Mouse (Mus musculus): ENCODE measurements around the gene Atf1. TPM values are rescaled to one million over a fixed set of nuclear protein-coding genes. Genes with fewer than 3 reads are reported as not detected.
A peak's percentile ranks its signal among the peaks of the same experiment; 100 is the strongest.
"Not testable (repeated sequence)": the region's sequence is repeated elsewhere in the genome, so short reads cannot be mapped to it uniquely, and the experiment has no call there.

Atf1 gene
- polyA plus RNA-seq, 1 experiment from 2014 or later, result 13.2 TPM

DNA sequence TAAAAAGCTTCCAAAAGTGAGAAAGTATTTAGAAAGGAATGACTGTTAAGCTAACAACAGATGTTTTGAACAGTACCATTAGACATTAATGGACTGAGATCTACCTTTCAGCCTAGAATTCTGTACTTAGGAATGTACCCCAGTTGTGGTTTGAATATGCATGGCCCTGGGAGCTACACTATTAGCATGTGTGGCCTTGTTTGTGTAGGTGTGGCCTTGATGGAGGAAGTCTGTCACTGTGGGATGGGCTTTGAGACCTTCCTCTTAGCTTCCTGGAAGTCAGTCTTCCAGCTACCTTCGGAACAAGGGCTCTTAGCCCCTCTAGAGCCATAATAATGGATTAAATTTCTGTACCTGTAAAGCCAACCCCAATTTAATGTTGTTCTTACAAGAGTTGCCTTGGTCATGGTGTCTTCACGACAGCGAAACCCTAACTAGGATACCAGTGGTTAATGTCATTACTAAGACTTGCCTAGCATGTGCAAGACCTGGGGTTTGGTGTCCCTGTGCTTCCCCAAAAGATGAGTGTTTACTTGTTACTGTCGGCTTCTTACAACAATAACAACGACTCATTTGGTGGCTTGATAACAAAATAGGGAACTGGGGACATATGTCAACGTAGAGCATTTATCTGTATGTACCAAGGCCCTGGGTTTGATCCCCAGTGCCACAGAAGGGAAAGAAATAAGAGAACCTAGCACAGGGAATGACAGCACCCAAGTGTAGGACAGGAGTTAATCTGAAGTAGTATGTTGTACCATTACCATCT lies 21.2 kb downstream of the Atf1 start:
- no peak for DNase-seq (ENCODE audit: low spot score)
- H3K4me1 ChIP-seq (replicated peaks; ENCODE audit: control insufficient read depth, insufficient read depth, low read length), result no peaks in the 10 kb centered on the region
- ATAC-seq (ENCODE audit: low FRiP score), result no peak
- H3K9ac ChIP-seq, result no peak overlapping the region
- H3K9me3 ChIP-seq (ENCODE audit: control insufficient read depth, low read length), result no peaks in the 10 kb centered on the region
- no peak overlapping the region for H3K4me2 ChIP-seq (replicated peaks)
- no peak overlapping the region for H3K27ac ChIP-seq
- no peaks in the 10 kb centered on the region for H3K27me3 ChIP-seq (ENCODE audit: control insufficient read depth, insufficient read depth, low read length)
- H3K4me3 ChIP-seq (replicated peaks; ENCODE audit: low read length), result no peak overlapping the region
- H3K36me3 ChIP-seq (replicated peaks; ENCODE audit: control insufficient read depth, insufficient read depth), result peaks cover 90% of the 10 kb centered on the region
- 98% methylated on average over 6 of the region's 6 CpGs for WGBS

DNA sequence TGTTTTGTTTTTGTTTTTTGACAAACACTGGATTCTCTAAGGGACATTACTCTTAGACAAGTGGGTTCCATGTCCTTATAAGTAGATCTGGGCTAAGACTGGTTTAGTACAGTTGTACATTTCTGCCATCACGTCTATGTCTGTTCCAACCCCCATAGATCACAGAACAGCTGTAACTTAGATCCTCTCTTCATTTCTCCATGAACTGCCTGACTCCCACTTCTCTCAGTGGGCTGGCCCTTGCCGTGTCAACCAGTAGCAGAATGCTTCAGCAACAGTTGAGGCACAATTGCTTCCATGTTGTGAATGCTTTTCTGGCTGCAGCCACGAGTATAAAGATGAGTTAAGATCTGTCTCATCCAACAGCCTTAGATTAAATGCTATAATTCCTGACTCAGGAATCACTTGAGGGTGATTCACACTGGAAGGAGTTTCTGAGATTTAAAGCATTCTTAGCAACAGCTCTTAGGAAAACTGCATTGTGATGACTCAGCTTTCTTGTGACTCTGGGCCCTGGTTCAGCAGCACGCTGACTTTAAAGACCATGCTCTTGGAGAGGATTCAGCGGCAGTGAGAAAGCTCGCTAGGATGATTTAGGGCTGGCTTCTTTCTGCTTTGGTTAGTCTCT lies 23.6 kb downstream of the Atf1 start:
- ATAC-seq (ENCODE audit: low FRiP score) (no peak), DNase-seq (ENCODE audit: low spot score) (no peak)
- no peaks in the 10 kb centered on the region for H3K4me1 ChIP-seq (replicated peaks; ENCODE audit: control insufficient read depth, insufficient read depth, low read length)
- peaks cover 91% of the 10 kb centered on the region for H3K36me3 ChIP-seq (replicated peaks; ENCODE audit: control insufficient read depth, insufficient read depth)
- H3K4me3 ChIP-seq (replicated peaks; ENCODE audit: low read length), result no peak overlapping the region
- H3K9me3 ChIP-seq (ENCODE audit: control insufficient read depth, low read length), result no peaks in the 10 kb centered on the region
- no peaks in the 10 kb centered on the region for H3K27me3 ChIP-seq (ENCODE audit: control insufficient read depth, insufficient read depth, low read length)
- WGBS, result 90% methylated on average over 6 of the region's 6 CpGs
- no peak overlapping the region for H3K9ac ChIP-seq
- no peak overlapping the region for H3K4me2 ChIP-seq (replicated peaks)
- no peak overlapping the region for H3K27ac ChIP-seq

DNA sequence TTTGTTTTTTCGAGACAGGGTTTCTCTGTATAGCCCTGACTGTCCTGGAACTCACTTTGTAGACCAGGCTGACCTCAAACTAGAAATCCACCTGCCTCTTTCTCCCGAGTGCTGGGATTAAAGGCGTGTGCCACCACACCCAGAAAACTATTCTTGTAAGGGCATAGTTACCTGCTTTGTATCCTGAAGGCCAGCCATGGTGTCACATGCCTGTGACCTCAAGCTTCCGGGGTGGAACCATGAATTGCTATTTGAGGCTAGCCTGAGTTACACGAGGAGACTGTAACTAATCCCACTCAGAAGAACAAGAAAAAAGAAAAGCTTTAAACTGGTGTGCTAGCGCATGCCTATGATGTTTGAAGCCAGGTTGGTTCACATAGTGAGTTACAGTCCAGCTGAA lies 28.8 kb downstream of the Atf1 start:
- Histone ChIP-seq H3K4me2 (replicated peaks) (no peak overlapping the region), H3K36me3 (replicated peaks; ENCODE audit: control insufficient read depth, insufficient read depth) (peaks cover 82% of the 10 kb centered on the region)

DNA sequence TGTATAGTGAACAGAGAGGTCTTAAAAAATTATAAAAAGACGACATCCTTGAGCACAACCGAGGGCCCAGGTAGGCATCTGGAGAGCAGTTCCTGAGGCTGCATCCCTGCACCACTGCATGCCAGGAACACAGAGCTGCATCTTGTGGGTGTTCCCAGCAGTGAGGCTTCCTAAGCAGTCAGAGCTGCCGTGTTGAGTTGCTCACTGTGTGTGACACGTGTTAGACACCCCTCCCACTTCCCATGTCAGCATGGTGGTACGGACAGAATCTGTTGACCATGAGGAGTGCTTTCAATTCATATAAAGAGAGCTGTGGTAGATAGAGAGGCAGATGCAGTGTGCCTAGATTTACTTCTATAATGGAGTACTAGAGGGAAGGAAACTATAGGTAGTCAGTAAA lies 29.7 kb downstream of the Atf1 start:
- ATAC-seq (ENCODE audit: low FRiP score) (no peak), DNase-seq (ENCODE audit: low spot score) (no peak)
- Histone ChIP-seq H3K27ac (no peak overlapping the region), H3K4me3 (replicated peaks; ENCODE audit: low read length) (no peak overlapping the region), H3K4me2 (replicated peaks) (no peak overlapping the region), H3K27me3 (ENCODE audit: control insufficient read depth, insufficient read depth, low read length) (no peaks in the 10 kb centered on the region), H3K36me3 (replicated peaks; ENCODE audit: control insufficient read depth, insufficient read depth) (peaks cover 76% of the 10 kb centered on the region), H3K9me3 (ENCODE audit: control insufficient read depth, low read length) (no peaks in the 10 kb centered on the region), H3K4me1 (replicated peaks; ENCODE audit: control insufficient read depth, insufficient read depth, low read length) (no peaks in the 10 kb centered on the region), H3K9ac (no peak overlapping the region)
- 90% methylated on average over 5 of the region's 5 CpGs for WGBS

More for the DNA sequence above, 28.8 kb downstream of the Atf1 start:
- H3K4me3 ChIP-seq (replicated peaks; ENCODE audit: low read length), result no peak overlapping the region
- H3K27ac ChIP-seq, result no peak overlapping the region
- H3K9ac ChIP-seq, result no peak overlapping the region
- no peaks in the 10 kb centered on the region for H3K4me1 ChIP-seq (replicated peaks; ENCODE audit: control insufficient read depth, insufficient read depth, low read length)
- no peaks in the 10 kb centered on the region for H3K9me3 ChIP-seq (ENCODE audit: control insufficient read depth, low read length)
- no peaks in the 10 kb centered on the region for H3K27me3 ChIP-seq (ENCODE audit: control insufficient read depth, insufficient read depth, low read length)
- whole genome bisulfite sequencing, result 94% methylated on average over 6 of the region's 6 CpGs
- no peak for DNase-seq (ENCODE audit: low spot score)
- no peak for ATAC-seq (ENCODE audit: low FRiP score)

DNA sequence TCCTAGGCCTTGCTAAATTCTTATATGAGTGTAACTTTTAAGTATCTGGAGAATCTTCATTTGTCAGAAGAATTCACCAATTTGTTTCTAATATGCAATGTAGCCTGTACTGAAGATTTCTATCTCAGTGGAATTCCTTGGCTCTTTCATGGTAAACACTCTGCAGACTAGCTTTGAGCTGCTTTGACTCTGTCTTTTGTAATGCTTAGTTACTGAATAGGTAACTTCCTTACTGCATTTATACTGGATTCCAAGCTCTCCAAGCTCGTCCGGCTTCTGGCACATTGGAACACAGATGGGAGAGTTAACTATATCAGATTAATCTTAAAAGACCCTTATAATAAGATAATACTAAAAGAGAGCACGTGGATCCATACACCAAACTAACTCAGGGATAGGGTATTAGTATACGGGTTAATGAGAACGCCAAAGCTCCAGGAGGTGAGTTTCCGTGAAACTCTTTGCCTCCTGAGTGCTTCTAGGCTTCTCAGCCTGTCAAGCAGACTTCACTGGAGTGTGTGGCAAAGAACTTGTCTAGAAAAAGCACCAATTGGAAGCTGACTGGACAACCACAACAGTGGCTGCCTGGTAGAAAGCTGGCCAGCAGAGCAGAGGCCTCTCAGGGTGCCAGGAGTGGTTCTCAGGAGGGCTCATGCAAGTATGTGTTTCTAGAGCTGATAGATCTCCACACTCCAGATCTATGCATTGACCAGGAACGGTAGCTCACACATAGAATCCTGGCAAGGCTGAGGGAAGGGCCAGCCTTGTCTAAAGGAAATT lies 31.2 kb downstream of the Atf1 start:
- no peak for ATAC-seq (ENCODE audit: low FRiP score)
- H3K9ac ChIP-seq, result no peak overlapping the region
- H3K36me3 ChIP-seq (replicated peaks; ENCODE audit: control insufficient read depth, insufficient read depth), result peaks cover 64% of the 10 kb centered on the region
- no peaks in the 10 kb centered on the region for H3K27me3 ChIP-seq (ENCODE audit: control insufficient read depth, insufficient read depth, low read length)
- no peaks in the 10 kb centered on the region for H3K4me1 ChIP-seq (replicated peaks; ENCODE audit: control insufficient read depth, insufficient read depth, low read length)
- no peak overlapping the region for H3K4me3 ChIP-seq (replicated peaks; ENCODE audit: low read length)
- no peaks in the 10 kb centered on the region for H3K9me3 ChIP-seq (ENCODE audit: control insufficient read depth, low read length)
- no peak for DNase-seq (ENCODE audit: low spot score)
- no peak overlapping the region for H3K4me2 ChIP-seq (replicated peaks)
- 97% methylated on average over 7 of the region's 7 CpGs for WGBS
- H3K27ac ChIP-seq, result no peak overlapping the region

DNA sequence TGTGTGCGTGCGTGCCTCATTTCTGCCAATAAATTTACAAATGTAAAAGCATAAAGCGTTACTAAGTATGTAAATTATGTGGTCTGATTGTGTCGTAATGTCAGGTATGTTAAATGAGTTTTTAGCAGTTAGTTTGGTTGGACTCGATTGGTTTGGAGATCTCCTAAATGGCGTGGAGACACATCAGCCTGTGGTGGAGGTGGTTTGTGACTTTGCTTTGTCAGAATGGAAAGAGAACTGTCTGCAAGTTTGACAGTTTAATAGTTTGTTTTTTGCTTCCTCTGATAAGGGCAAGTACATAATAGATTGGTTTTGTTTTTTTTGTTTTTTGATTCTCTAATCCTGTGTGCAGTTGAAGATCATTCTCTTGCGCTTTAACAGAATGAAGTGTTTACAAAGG lies 32.7 kb downstream of the Atf1 start:
- not testable (repeated sequence) for H3K9ac ChIP-seq; H3K9me3 ChIP-seq (ENCODE audit: control insufficient read depth, low read length); H3K4me2 ChIP-seq (replicated peaks); H3K27me3 ChIP-seq (ENCODE audit: control insufficient read depth, insufficient read depth, low read length); H3K4me1 ChIP-seq (replicated peaks; ENCODE audit: control insufficient read depth, insufficient read depth, low read length); DNase-seq (ENCODE audit: low spot score); H3K4me3 ChIP-seq (replicated peaks; ENCODE audit: low read length); ATAC-seq (ENCODE audit: low FRiP score); H3K27ac ChIP-seq
- 93% methylated on average over 3 of the region's 7 CpGs for WGBS
- peaks cover 48% of the 10 kb centered on the region for H3K36me3 ChIP-seq (replicated peaks; ENCODE audit: control insufficient read depth, insufficient read depth)

DNA sequence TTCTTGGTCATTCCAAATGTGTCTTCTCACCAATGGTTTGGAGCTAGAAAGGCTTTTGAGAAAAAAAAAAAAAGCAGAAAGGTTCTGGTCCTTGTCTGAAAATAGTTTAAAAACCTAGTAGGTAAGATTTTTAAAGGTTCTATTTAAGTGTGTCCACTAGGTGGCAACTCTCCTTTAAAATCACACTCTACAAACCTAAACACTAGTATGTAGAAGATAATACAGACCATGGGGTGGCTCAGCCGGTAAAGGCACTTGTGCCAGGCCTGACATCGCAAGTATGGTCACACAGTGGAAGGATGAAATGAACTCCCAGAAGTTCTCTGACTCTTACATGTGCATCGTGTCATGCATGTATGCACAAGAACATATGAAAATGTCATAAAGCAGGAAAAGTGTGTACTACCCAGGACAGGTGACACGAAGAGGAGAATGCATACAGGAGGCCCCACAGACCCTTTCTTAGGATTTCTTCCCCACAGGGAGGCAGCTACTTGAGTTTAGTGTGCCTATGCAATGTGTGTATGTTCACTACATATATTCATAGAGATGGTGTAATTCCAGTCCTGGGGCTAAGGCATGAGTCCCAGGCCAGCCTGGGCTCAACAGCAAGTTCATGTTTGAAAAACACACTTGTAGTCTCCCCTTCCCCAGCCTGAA lies 35.8 kb downstream of the Atf1 start:
- no peaks in the 10 kb centered on the region for H3K4me1 ChIP-seq (replicated peaks; ENCODE audit: control insufficient read depth, insufficient read depth, low read length)
- no peak overlapping the region for H3K4me2 ChIP-seq (replicated peaks)
- peak; percentile 63 for DNase-seq (ENCODE audit: low spot score)
- no peak for ATAC-seq (ENCODE audit: low FRiP score)
- no peaks in the 10 kb centered on the region for H3K27me3 ChIP-seq (ENCODE audit: control insufficient read depth, insufficient read depth, low read length)
- H3K4me3 ChIP-seq (replicated peaks; ENCODE audit: low read length), result no peak overlapping the region
- WGBS, result 15% methylated on average over 4 of the region's 4 CpGs
- H3K9ac ChIP-seq, result peak overlapping the region; percentile 34; the same call in 1 of the 2 replicates
- no peak overlapping the region for H3K27ac ChIP-seq
- no peaks in the 10 kb centered on the region for H3K9me3 ChIP-seq (ENCODE audit: control insufficient read depth, low read length)
- peaks cover 20% of the 10 kb centered on the region for H3K36me3 ChIP-seq (replicated peaks; ENCODE audit: control insufficient read depth, insufficient read depth)

DNA sequence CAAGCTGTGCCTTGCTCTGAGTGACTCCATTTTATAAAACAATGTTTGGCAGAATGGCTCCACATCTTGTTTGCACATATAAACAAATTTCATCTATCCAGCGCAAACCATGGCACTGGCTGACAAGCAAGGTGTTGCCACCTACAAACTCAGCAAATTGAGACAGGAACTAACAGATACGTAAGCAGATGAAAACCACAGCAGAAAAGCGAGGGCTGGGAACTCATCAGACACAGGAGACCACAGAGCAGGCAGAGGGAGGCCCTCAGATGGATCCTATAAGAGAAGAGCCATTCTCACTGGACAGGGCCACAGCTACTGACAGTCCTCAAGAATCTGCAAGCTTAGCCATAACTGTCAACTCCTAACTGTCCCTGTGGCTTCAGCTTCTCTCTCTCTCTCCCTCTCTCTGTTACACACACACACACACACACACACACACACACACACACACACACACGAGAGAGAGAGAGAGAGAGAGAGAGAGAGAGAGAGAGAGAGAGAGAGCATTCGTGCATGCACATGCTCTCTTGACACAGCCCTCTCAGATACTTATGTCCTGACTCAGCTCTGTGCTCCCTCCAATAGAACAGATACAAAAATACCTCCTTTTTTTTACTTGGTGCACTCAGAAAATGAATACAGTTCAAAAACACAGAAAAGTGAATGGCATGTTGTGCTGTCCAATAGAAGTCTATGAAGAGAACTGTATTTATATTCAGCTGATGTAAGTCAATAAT lies 38.1 kb downstream of the Atf1 start:
- no peak overlapping the region for H3K4me2 ChIP-seq (replicated peaks)

More for the DNA sequence above, 38.1 kb downstream of the Atf1 start:
- WGBS, result 85% methylated on average over 4 of the region's 5 CpGs
- Histone ChIP-seq H3K9ac (no peak overlapping the region), H3K4me1 (replicated peaks; ENCODE audit: control insufficient read depth, insufficient read depth, low read length) (no peaks in the 10 kb centered on the region), H3K9me3 (ENCODE audit: control insufficient read depth, low read length) (no peaks in the 10 kb centered on the region), H3K4me3 (replicated peaks; ENCODE audit: low read length) (no peak overlapping the region), H3K27ac (no peak overlapping the region), H3K36me3 (replicated peaks; ENCODE audit: control insufficient read depth, insufficient read depth) (peaks cover 8% of the 10 kb centered on the region; the same call in 1 of the 2 replicates), H3K27me3 (ENCODE audit: control insufficient read depth, insufficient read depth, low read length) (no peaks in the 10 kb centered on the region)
- ATAC-seq (ENCODE audit: low FRiP score), result no peak
- DNase-seq (ENCODE audit: low spot score), result no peak

All from hindbrain, embryonic 14.5 days (tissue).